Mouse (Mus musculus): ENCODE data around the gene Ddi2.

GRCm38 (mm10) chr4:141741856-141742255, 18.6 kb upstream of the Ddi2 start:
- no peak for TF ChIP-seq CTCF (IDR thresholded peaks at IDR 0.05; ENCODE audit: borderline replicate concordance, control insufficient read depth, extremely low read depth, insufficient read depth, low read length, poor library complexity)
- TF ChIP-seq POLR2A (IDR thresholded peaks at IDR 0.05; ENCODE audit: control insufficient read depth, extremely low read depth, insufficient read depth, low read length, poor library complexity) = no peak
